Mouse (Mus musculus): ENCODE data around the gene Fbxo8. TPM values are rescaled to one million over a fixed set of nuclear protein-coding genes. Genes with fewer than 3 reads are reported as not detected.
A peak's percentile ranks its signal among the peaks of the same experiment; 100 is the strongest.

Fbxo8 gene
- polyA plus RNA-seq, 1 experiment, result 43.2 TPM

DNA sequence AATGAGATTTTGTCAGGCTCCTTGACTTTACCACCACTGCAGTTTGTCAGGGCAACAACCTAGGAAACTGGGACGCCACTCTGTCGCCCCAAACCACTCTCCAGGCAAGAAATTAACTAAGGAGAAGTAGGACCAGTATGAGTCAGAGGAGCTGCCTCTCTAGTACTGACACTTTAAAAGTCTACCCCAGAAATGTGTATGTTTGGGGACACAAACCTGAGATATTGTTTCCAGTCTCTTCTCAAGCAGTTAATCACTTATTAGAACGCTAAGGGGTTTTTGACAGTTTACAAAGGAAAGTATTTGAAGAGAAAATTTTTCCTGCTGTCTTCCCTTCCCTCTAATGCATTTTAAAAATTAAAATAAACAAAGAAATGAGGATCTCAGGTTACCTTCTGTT is 55.6 kb downstream of the Fbxo8 start:
- no peak for DNase-seq (ENCODE audit: extremely low spot score in 1 of 2, low spot score in 1 of 2)

GRCm38 (mm10) chr8:56611736-56612135 is 60.8 kb downstream of the Fbxo8 start:
- peak in 1 of 2 experiments; percentile 20 for DNase-seq (ENCODE audit: extremely low spot score in 1 of 2, low spot score in 1 of 2)

DNA sequence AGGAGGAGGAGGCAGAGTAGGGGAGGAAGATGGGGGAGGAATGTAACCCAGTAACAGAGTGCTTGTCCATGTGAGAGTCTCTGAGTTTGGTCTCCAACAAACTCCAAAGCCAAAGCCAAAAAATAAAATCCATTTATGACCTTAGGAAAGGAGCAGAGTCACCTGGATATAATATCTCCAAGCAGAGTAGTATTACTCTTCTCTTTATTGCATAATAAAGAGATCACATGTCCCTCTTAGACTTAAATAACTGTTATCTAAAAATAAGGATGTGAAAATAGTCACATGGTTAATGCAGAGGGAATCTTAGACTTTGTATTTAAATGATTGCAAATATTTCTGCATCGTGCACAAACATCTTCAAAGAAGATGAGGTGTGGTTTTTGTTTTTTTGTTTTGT is 63.3 kb downstream of the Fbxo8 start:
- no peak for DNase-seq (ENCODE audit: extremely low spot score in 1 of 2, low spot score in 1 of 2)

- DNase-seq (ENCODE audit: extremely low spot score in 1 of 2, low spot score in 1 of 2), result peak; percentile 21 to 87
Measured at GRCm38 (mm10) chr8:56615005-56615404, 64.1 kb downstream of the Fbxo8 start.

DNA sequence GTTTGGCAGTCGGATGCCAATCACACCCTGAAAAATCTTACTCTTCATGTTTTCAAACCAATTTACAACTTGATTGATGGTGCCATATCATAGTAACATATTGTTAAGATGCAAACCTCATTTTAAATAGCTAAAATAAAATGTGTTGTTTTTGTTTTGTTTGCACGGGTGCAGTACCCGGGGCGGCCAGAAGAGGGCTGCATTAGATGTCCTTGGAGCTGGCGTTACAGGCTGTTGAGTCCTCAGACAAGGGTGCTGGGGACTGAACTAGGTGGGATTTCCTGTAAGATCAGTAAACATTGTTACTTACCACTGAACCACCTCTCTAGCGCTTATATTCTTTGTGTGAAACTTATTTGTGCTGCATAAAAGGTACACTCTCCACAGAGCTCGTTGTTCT is 65.4 kb downstream of the Fbxo8 start:
- DNase-seq (ENCODE audit: extremely low spot score in 1 of 2, low spot score in 1 of 2), result peak in 1 of 2 experiments; percentile 22

DNA sequence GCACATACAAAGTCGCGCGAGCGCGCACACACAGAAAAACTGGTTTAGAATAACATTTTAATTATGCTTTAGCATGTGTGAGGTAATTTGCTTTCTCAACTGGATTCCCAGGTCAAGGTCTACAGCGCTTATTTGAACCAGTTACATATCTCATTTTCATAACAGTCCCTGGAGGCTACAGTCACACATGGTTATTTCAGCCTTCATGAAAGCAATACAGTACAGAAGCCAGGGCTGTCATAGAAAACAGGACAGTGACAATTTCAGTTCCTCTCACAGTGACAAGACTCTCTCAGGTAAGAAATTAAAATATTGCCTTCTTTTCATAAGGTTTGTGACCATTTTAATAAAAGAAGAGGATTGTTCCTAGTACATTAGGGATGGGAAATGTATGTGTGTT is 66.4 kb downstream of the Fbxo8 start:
- no peak for DNase-seq (ENCODE audit: extremely low spot score in 1 of 2, low spot score in 1 of 2)

GRCm38 (mm10) chr8:56619056-56619455 is 68.2 kb downstream of the Fbxo8 start:
- DNase-seq (ENCODE audit: extremely low spot score in 1 of 2, low spot score in 1 of 2), result no peak

DNA sequence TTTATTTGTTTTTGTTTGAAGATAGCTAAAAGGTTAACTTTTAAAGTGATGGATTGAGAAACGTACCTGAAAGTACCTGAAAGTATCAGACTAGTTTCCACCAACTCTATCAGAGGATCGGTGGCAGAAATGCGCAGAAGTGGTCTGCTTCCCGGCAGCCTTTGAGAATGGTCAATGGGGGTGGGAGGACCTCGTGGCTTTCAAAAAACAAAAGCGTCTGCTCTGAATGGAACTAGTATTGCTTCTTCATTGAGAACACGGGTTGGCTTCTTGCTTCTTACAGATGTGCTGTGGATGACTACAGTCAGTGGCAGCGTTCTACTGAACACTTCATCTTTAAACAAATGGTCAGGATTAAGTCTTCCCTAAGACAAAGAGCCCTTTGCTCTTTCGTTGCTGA is 68.7 kb downstream of the Fbxo8 start:
- no peak for DNase-seq (ENCODE audit: extremely low spot score in 1 of 2, low spot score in 1 of 2)

DNA sequence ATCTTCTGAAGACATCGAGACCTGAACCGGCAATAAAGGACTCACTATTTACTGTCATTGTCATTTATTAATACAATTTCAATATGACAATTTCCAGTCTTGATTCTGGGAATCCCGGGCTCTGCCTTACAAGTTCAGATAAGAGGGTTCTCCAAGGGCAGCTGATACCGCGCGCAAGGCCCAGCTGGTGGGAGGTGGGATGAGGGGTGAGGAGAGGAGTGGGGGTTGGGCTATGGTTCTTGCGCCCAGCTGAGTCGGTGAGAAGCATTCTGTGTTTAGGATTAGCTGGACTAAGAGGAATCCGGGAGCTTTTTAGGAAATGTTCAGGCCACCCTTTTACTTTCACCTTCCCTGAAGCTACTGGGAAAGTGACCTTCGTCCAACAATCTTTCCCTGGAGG is 69.8 kb downstream of the Fbxo8 start:
- no peak for DNase-seq (ENCODE audit: extremely low spot score in 1 of 2, low spot score in 1 of 2)

DNA sequence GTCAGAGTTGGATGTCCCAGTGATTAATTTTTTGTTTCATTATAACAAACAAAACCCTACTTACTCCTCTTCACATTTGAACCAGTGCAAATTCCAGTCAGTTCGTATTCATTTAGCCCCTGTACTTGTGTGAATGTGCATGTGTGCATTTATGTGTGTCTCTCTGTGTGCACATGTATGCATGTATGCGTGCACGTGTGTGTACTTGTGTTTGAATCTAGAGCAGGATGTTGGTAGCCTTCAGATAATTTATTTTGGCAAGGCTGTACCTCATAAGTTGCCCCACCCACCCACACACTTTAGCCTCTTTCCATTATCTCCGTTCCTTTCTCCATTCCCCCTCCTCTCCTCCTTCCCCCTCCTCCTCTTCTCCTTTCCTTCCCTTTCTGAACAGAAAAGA is 70.2 kb downstream of the Fbxo8 start:
- DNase-seq (ENCODE audit: extremely low spot score in 1 of 2, low spot score in 1 of 2), result no peak

DNA sequence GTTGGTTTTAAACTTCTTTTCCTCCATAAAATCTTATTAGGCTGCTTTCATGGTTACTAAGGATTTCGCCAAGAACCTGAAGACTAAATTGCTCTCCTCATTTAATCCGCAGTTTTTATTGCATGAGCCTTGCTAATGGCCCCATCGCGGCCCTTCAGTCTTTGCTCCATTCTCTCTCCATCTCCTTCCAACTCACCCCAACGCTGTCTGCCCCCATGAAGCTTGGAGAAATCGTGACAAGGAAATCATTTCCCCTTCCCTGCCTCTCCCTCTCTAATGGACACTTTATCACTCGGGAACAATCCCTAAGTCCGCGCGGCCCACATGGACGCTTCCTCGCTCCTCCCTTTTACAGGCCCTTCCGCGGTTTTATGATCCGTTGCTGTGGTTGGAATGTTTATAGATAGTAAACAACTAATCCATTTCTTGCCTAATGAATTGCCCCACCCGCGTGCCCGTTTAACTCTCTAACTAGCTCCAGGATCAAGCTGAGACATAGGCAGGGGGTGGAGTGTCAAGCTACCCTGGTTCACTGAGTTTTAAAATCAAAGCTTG is 71.7 kb downstream of the Fbxo8 start:
- no peak for DNase-seq (ENCODE audit: extremely low spot score in 1 of 2, low spot score in 1 of 2)

GRCm38 (mm10) chr8:56623346-56623745 is 72.5 kb downstream of the Fbxo8 start:
- DNase-seq (ENCODE audit: extremely low spot score in 1 of 2, low spot score in 1 of 2), result no peak

DNA sequence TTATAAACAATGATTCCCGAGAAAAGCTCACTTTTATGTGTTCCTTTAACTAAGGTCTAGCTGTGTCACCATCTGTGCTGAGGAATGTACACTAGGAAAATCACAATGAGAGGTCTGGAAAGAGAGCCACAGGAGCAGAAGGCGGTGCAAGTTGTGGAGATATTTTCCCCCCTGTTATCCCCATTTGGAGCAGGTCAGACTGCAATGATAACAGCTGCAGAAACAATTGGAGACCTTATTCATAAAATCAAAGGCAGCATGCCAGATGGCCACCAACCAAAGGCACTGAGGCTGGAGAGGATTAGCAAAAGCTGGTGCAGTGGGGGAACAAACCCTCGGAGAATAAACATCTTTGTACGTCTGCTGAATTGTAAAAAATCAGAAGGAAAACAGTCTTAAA is 78.3 kb downstream of the Fbxo8 start:
- DNase-seq (ENCODE audit: extremely low spot score in 1 of 2, low spot score in 1 of 2), result no peak

DNA sequence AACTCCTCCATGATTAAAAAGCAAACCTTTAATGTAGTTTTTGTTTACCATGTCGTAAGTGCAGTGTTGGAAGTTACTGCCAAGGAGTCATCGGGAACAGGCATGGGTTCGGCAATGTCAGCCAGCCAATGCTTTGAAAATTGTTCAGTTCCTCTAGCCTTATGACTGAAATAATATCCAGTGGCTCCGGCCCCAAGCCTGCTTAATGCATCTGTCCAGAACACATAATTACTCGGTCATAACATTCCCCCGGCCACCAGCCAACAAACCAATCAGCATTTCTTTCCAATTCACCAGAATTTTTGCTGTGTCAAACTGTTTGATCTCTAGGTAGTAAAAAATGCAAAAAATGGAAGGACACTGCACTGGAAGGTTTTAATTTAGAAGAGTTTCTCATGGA is 88.4 kb downstream of the Fbxo8 start:
- no peak for DNase-seq (ENCODE audit: extremely low spot score in 1 of 2, low spot score in 1 of 2)

Other genes starting within 250 kb of the Fbxo8 start
- gene Cep44, start within 50 bp of the Fbxo8 start, polyA plus RNA-seq (2012; rRNA removed), result 20.6 and 24.8 TPM in 2 replicates